Mouse (Mus musculus) cerebellum, adult 9-10 months (tissue): ENCODE data around the gene Atxn1.

Experiments
- DNase-seq: peaks from one replicate; pipeline ENCODE4 v3.0.0; 2022

Atxn1 gene

DNA sequence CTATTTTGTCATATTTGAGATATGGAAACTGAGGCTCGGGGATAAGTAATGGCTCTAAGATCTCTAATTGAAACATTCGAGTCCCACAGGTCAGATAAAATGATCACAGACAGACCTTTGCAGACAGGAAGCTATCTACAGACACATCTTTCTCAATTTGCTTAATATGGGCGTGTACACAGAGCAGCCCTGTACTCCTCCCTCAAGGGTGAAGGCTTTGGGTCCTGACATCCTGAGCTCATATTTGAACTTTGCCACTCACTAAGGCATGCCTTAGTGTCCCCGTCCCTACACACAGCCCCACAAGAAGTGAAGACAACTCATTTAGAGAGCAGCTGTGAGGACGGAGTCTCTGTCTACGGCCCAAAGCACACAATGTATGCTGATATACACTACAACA is 70.6 kb downstream of the Atxn1 start:
- no peak for DNase-seq

GRCm38 (mm10) chr13:45891073-45891472 is 73.7 kb downstream of the Atxn1 start:
- no peak for DNase-seq

GRCm38 (mm10) chr13:45888953-45889749 is 75.7 kb downstream of the Atxn1 start:
- DNase-seq = no peak

GRCm38 (mm10) chr13:45884878-45885277 is 79.9 kb downstream of the Atxn1 start:
- no peak for DNase-seq

GRCm38 (mm10) chr13:45883791-45884238 is 81.0 kb downstream of the Atxn1 start:
- DNase-seq = no peak

DNA sequence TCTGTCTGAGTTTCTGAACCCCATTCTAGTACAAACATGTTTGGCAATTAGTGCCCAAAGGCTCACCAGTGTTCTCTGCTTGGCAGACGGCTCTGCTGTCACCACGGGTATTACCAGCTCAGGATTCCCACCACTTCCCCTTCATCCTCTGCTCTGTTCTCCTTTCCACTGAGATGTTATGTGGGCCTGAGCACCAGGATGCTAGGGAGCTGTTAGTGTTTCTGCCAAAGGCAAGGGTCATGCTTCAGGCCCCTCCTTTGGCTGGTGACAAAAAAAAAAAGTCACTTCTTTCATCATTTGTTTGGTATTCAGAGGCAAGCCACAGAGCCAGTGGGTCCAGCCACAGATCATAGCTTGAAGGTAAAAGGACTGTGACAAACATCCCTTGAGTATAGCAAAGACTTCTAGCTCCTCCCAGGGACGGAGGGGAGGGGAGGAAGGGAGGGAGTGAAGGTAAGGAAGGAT is 81.8 kb downstream of the Atxn1 start:
- DNase-seq = no peak

- DNase-seq = no peak
Observed at GRCm38 (mm10) chr13:45880543-45880845, 84.3 kb downstream of the Atxn1 start.

DNA sequence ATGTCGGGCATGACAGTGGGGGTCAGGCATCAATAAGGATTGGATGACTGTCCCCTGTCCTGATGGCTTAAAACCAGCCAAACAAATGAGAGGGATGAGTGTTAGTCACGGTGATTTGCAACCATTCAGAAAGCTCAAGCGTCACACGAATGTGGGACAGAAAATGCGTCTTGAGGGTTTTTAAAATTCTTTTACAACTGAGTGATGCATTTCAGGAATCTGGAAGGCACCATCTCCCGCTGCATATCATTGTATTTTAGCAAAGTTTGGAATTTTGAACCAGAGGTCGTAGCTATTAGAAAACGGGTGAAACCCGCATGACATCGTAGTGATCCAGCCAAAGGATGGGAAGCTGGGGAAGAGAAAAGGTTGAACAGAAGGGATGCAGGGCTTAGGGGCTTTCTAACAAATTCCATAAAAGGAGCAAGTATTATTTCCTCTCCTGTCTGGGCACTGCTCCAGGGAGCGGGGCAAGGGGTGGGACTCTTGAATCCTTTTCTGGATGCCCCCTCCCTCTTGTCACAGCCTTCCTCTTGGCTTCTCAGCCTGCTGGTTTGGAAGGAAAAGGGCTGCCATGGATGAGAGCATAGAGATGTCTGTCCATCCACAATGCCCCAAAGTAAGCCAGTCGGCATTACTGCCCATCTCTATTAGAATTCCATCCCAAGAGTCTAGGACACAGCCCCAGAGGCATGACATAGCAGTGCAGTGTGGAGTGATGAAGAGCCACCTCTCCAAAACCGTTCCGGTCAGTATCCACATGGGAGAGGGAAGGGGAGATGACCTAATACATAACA is 84.9 kb downstream of the Atxn1 start:
- no peak for DNase-seq

DNA sequence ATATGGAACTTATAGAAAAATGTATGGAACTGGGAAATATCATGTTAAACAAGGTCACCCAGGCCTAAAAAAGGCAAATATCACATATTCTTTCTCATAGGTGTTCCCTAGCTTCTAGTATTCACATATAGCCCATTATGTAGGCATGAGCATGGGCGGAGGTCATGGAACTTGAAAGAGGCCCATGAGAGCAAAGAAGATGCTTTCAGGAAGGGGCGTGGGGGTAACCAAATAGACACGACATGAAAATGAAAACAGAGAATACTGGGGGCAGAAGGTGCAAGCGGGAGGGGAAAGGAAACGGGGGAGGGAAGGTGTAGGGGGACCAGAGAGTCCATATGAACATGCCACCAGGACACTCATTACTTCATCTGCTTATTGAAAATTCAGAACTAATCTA is 87.9 kb downstream of the Atxn1 start:
- DNase-seq = no peak

GRCm38 (mm10) chr13:45876368-45876760 is 88.4 kb downstream of the Atxn1 start:
- no peak for DNase-seq

DNA sequence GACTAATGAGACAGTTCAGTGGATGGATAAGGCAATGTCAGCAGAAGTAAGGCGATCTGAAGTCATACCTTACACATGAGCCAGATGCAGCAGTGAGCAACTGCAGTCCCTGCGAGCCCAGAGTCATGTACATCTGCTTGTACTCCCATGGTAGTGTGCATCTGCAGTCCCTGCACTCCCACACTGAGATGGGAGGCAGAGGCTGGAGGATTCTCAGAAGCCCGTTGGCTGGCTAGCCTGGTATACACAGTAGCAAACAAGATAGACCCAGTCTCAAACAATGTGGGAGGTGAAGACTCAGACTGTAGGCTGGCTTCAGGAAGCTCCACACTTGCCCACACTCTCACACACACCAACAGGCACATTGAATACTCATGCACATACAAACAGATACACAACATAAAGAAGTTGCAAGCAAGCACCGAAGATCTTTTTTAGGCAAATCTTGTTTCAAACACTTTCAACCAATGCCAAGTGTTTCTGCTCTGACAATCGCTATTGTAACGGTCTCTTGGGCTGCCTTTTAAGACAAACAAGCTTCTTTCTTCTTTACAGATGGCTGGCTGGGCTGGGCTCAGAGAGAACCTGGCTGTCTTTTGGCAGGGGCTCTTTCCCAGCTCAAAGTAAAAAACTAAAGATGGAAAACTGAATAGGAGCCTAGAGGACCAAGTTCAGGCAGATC is 89.0 kb downstream of the Atxn1 start:
- no peak for DNase-seq

- no peak for DNase-seq
Observed at GRCm38 (mm10) chr13:45874196-45874595, 90.6 kb downstream of the Atxn1 start.

DNA sequence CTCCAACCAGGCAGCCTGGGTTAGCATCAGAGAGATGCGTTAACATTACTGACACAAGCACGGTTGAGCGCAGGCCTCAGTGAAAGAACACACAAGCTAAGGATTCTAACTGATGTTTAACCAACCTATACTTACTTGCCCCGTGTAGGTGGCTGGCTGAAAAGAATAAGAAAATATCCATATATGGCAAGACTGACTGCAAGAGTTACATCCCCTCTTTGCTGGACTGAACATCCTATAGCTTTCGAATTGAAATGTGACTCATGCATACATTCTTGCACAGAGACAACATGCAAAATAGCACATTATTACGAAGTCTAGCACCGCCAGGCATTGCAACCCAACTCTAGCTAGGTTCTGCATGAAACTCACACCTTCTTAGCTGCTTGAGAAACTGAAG is 91.8 kb downstream of the Atxn1 start:
- DNase-seq = no peak

- no peak for DNase-seq
Observed at GRCm38 (mm10) chr13:45872041-45872746, 92.6 kb downstream of the Atxn1 start.

- DNase-seq = no peak
Observed at GRCm38 (mm10) chr13:45871554-45871953, 93.3 kb downstream of the Atxn1 start.

DNA sequence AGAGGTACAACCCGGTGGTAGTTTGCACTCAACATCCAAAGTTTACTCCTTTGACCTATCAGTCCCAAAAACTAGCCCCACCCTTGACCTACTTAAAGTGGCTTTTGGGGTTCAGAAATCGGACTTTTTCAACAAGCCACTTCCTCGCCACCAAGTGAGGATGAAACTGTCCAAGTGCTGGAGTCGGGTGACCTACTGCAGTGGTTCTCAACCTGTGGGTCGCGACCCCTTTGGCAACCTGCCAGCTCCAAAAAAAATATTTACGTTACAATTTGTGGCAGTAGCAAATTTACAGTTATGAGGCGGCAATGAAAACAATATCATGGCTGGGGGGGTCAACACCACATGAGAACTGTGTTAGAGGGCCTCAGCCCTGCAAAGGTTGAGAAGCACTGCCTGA is 95.9 kb downstream of the Atxn1 start:
- no peak for DNase-seq

GRCm38 (mm10) chr13:45867273-45867672 is 97.5 kb downstream of the Atxn1 start:
- peak; percentile 31 for DNase-seq

GRCm38 (mm10) chr13:45866615-45867245 is 98.1 kb downstream of the Atxn1 start:
- no peak for DNase-seq

DNA sequence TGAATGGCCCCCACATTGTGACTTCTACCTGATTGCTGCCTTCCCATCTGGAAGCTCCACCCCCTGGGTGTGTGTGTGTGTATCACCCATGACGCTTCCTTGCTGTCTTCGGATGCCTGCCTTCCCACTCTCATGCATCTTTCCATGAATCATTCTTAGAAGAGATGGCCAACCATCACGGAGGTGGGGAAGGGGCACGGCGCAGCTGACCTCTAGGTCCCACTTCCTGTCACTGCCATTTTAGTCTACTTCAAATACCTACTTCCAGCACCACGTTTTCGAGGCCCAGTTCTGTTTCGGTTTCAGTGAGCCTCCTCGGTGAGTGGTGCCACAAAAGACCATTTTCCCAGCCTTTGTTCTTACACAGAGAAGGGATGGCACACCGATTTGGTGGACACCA is 99.2 kb downstream of the Atxn1 start:
- no peak for DNase-seq

DNA sequence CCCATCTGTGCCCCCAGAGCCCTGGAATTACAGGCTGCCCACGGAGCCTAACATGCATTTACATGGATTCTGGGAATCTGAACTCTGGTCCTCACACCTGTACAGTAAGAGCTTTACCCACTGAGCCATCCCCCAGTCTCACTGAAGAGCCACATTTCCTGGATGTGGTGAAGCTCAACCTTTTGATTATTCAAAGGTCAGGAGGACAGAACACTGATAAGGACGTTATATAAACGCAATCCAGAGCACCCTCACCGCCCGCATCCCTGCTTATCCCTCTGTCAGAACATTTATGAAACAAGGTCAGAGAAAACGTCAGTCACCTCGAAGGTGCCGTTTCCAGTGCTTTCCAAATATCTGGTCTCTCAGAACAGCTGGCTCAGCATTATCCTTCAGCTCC is 101.0 kb downstream of the Atxn1 start:
- no peak for DNase-seq

GRCm38 (mm10) chr13:45861885-45862605 is 102.8 kb downstream of the Atxn1 start:
- no peak for DNase-seq

DNA sequence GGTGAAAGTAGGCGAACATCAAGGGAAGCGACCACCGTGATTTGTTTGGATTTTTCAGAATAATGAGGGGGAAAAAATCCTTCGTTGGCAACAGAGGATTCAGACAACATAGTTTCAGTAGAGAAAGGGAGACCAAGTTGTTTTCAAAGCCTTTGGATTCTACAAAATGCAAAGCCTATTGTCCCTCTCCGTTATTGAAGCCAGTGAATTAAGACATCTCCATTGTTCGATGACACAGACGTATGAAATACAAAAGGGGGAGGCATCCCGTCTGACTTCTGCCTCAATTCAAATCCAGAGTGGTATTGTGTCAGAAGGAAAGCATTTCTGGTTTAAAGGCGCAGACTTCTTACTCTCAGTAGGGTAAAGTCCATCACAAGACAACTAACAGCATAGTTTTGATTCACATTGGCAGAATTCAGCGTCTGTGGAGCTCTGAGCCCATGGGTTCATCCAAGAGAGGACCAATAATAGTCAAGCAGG is 103.7 kb downstream of the Atxn1 start:
- no peak for DNase-seq
